Mouse (Mus musculus): ENCODE data around the gene Apoe. TPM values are rescaled to one million over a fixed set of nuclear protein-coding genes. Genes with fewer than 3 reads are reported as not detected.
"Not testable (repeated sequence)": the region's sequence is repeated elsewhere in the genome, so short reads cannot be mapped to it uniquely, and the experiment has no call there.

Apoe gene
- polyA plus RNA-seq, 1 experiment = 12.1 TPM

DNA sequence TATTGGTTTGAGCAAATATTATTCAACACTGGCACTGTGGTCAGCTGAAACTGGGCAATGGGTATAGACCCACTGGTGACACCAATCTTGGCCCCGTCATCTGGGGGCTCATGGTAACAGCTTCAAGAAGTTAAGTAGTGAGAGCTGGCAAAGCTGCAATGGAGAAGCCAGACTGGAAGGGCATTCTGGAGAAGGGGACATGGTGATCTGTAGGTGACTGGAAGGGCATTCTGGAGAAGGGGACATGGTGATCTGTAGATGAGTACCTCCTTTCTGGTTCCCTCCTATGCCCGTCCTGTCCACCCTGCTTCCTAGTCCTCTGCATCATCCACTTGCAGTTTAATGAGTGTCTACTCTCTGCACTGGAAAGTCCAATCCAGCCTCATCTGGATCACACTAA is 10.4 kb downstream of the Apoe start:
- Histone ChIP-seq H3K9me3 (ENCODE audit: control insufficient read depth, low read length) (no peaks in the 10 kb centered on the region), H3K4me1 (ENCODE audit: control insufficient read depth) (peaks cover 14% of the 10 kb centered on the region), H3K4me3 (replicated peaks) (no peak overlapping the region), H3K27me3 (ENCODE audit: control insufficient read depth) (no peaks in the 10 kb centered on the region), H3K36me3 (ENCODE audit: control insufficient read depth) (no peaks in the 10 kb centered on the region; the same call in 1 of the 2 replicates)
- TF ChIP-seq TAL1 (IDR thresholded peaks at IDR 0.05; ENCODE audit: low read length) (no peak), GATA1 (IDR thresholded peaks at IDR 0.05; ENCODE audit: low read length) (no peak)

DNA sequence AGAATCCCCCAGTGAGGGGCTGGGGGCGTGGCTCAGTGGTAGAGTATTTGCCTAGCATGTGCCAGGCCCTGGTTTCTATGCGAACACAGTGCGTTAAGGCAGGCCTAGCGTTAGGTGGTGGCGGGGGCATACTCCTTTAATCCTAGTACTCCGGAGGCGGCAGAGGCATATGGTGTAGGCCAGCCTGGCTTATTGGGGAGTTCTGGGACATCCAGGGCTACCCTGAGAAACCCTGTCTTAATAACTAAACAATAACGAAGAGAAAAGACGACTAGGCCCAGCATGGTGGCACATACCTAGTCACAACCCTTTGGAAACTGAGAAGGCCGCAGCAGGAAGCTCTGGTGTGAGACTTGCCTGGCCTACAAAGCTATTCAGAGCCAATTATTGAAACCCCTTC is 10.9 kb downstream of the Apoe start:
- H3K9me3 ChIP-seq (ENCODE audit: control insufficient read depth, low read length) = no peaks in the 10 kb centered on the region
- TF ChIP-seq TAL1 (IDR thresholded peaks at IDR 0.05; ENCODE audit: low read length) (no peak), GATA1 (IDR thresholded peaks at IDR 0.05; ENCODE audit: low read length) (no peak)
- no peaks in the 10 kb centered on the region; the same call in 1 of the 2 replicates for H3K36me3 ChIP-seq (ENCODE audit: control insufficient read depth)
- H3K4me3 ChIP-seq (replicated peaks) = no peak overlapping the region
- no peaks in the 10 kb centered on the region for H3K27me3 ChIP-seq (ENCODE audit: control insufficient read depth)
- H3K4me1 ChIP-seq (ENCODE audit: control insufficient read depth) = peaks cover 10% of the 10 kb centered on the region

DNA sequence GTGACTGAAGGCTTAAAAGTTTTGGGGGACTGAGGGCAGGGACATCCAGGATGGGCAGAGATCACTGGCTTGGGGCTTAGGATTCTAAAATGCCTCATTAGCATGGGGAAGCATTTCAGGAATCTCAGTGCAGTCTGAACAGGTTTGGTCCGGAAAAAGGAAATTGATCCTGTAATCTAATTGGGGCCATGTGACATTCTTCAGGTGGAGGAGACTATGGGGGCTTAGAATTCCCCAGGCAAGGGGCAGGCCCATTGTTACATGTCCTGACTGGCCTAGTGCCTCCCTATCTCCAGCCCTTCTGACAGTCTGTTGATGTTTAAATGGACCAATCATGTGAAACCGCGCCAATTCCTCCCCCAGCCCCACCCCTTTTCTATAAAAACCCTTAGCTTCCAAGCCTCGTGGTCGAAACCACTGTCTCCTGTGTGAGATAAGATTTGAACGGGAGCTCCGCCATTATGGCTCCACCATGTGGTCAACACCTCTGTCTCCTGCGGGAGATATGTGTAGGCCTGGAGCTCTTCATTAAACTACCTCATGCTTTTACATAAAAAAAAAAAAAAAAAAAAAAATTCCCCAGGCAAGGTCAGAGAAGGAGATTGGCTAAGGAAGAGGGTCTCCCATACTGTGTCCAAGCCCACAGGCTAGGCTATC is 11.9 kb downstream of the Apoe start:
- H3K27me3 ChIP-seq (ENCODE audit: control insufficient read depth); H3K9me3 ChIP-seq (ENCODE audit: control insufficient read depth, low read length); H3K4me1 ChIP-seq (ENCODE audit: control insufficient read depth); H3K36me3 ChIP-seq (ENCODE audit: control insufficient read depth); H3K4me3 ChIP-seq (replicated peaks): not testable (repeated sequence)

DNA sequence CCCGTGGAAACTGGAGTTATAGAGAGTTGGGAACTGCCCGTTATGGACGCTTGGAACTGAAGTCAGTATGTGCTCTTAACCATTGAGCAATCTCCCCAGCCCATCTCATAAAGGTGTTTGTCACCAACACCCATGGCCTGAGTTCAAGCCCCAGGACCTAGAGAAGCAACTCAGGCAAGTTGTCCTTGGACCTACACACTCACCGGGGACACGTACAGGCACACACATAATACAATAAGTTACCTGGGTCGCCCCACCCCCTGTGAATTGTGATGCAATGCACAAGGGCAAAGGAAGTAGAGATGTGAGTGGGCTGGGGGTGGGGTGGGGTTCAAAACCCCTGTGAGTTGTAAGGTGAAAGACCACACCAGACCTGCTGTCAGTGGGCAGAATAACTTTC is 12.5 kb downstream of the Apoe start:
- H3K27me3 ChIP-seq (ENCODE audit: control insufficient read depth) = no peaks in the 10 kb centered on the region
- no peaks in the 10 kb centered on the region; the same call in 1 of the 2 replicates for H3K36me3 ChIP-seq (ENCODE audit: control insufficient read depth)
- H3K4me3 ChIP-seq (replicated peaks) = no peak overlapping the region
- peaks cover 7% of the 10 kb centered on the region; the same call in 1 of the 2 replicates for H3K4me1 ChIP-seq (ENCODE audit: control insufficient read depth)
- TF ChIP-seq TAL1 (IDR thresholded peaks at IDR 0.05; ENCODE audit: low read length) (no peak), GATA1 (IDR thresholded peaks at IDR 0.05; ENCODE audit: low read length) (no peak)
- H3K9me3 ChIP-seq (ENCODE audit: control insufficient read depth, low read length) = no peaks in the 10 kb centered on the region

DNA sequence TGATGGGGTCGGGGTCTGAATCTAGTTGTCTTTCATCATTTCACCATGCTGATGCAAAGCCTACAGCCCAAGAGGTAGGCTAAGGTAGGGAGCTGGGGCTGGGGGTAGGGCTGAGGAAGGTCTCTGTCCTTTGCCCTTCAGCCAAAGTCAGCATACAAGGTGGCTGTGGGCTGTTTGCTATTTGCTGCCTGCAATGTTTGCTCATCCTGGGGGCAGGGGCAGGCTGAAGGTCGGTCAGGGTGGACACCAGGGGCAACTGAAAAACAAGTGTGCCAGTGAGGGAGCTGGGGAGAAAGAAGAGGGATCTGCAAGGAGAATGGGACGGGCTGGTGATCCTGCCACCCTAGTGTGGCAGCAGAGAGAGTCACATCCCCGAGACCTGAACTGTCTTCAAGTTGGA is 13.6 kb downstream of the Apoe start:
- Histone ChIP-seq H3K27me3 (ENCODE audit: control insufficient read depth) (no peaks in the 10 kb centered on the region), H3K9me3 (ENCODE audit: control insufficient read depth, low read length) (no peaks in the 10 kb centered on the region), H3K4me3 (replicated peaks) (no peak overlapping the region), H3K36me3 (ENCODE audit: control insufficient read depth) (no peaks in the 10 kb centered on the region; the same call in 1 of the 2 replicates), H3K4me1 (ENCODE audit: control insufficient read depth) (peaks cover 10% of the 10 kb centered on the region; the same call in 1 of the 2 replicates)
- no peak for TF ChIP-seq TAL1 (IDR thresholded peaks at IDR 0.05; ENCODE audit: low read length)
- no peak for TF ChIP-seq GATA1 (IDR thresholded peaks at IDR 0.05; ENCODE audit: low read length)

DNA sequence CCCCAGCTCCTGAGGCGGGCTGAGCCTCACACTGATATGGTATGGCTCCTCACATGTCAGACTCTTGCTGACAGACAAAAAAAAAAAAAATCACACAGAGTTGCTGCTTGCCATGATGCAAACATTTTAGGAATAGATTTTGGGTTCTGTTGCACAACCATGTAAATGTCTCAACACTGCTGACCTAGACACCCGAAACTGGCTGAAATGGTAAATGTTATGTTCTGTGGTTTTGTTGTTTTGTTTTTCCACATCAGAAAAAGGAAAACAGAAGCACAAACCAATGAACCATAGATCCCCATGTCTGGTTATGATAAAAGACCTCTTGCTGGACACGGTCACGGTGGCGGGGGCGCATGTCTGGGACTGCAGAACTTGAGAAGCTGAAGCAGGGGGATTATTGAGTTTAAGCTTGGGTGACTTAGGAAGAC is 15.2 kb downstream of the Apoe start:
- no peak for TF ChIP-seq GATA1 (IDR thresholded peaks at IDR 0.05; ENCODE audit: low read length)
- TF ChIP-seq TAL1 (IDR thresholded peaks at IDR 0.05; ENCODE audit: low read length) = no peak
- Histone ChIP-seq H3K4me3 (replicated peaks) (no peak overlapping the region), H3K4me1 (ENCODE audit: control insufficient read depth) (peaks cover 10% of the 10 kb centered on the region; the same call in 1 of the 2 replicates), H3K9me3 (ENCODE audit: control insufficient read depth, low read length) (no peaks in the 10 kb centered on the region), H3K36me3 (ENCODE audit: control insufficient read depth) (no peaks in the 10 kb centered on the region), H3K27me3 (ENCODE audit: control insufficient read depth) (no peaks in the 10 kb centered on the region)

DNA sequence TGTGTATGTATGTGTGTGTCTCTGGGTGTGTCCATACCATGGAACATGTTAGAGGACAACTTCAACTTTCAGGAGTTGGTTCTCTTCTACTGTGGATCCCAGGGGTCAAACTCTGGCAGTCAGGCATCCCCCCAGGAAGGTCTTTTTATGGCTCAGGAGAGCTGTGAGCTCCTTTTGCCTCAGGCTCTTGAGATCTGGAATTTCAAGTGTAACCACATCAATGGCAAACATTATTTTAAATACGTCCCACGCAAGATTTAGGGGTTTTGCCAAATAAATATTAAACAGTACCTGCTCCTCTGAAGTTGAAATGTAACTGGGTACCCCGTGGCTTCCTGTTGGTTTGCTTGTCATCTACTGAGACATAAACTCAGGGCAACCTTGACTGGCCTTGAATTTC is 16.0 kb downstream of the Apoe start:
- H3K36me3 ChIP-seq (ENCODE audit: control insufficient read depth) = no peaks in the 10 kb centered on the region
- H3K9me3 ChIP-seq (ENCODE audit: control insufficient read depth, low read length) = no peaks in the 10 kb centered on the region
- no peak overlapping the region for H3K4me3 ChIP-seq (replicated peaks)
- no peak for TF ChIP-seq GATA1 (IDR thresholded peaks at IDR 0.05; ENCODE audit: low read length)
- no peak for TF ChIP-seq TAL1 (IDR thresholded peaks at IDR 0.05; ENCODE audit: low read length)
- H3K27me3 ChIP-seq (ENCODE audit: control insufficient read depth) = no peaks in the 10 kb centered on the region
- peaks cover 10% of the 10 kb centered on the region; the same call in 1 of the 2 replicates for H3K4me1 ChIP-seq (ENCODE audit: control insufficient read depth)

DNA sequence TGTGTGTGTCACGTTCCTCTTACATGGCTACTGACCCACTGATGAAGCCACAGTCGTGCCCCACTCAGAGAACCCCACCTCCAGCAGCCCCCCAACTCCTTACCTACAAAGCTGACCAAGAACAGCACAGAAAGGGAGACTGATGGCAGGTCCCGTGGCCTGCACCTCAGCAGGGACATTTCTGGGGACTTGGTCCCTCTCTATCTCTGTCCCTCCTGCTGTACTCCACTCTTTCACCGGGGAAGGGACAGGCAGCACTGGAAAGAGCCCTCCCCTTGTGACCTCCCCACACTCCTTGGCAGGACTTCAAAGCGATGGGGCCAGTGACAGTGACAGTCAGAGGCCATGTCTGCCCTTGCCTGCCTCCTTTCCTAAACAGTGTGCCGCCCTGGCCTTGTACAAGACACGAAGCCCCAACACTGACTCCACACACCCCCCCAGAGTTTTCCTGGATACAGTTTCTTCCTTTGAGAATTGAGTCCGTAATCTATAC is 17.7 kb downstream of the Apoe start, which contains the start of the genes Gm44805 and Apoc4:
Gene Gm44805, minus strand, starts transcription at position 222 of the 493 bp plus-strand sequence.
Gene Apoc4, minus strand, starts transcription at position 278 of the 493 bp plus-strand sequence.
- Histone ChIP-seq H3K27me3 (ENCODE audit: control insufficient read depth) (no peaks in the 10 kb centered on the region), H3K36me3 (ENCODE audit: control insufficient read depth) (no peaks in the 10 kb centered on the region; the same call in 1 of the 2 replicates)
- TF ChIP-seq GATA1 (IDR thresholded peaks at IDR 0.05; ENCODE audit: low read length) = no peak
- TF ChIP-seq TAL1 (IDR thresholded peaks at IDR 0.05; ENCODE audit: low read length) = no peak

DNA sequence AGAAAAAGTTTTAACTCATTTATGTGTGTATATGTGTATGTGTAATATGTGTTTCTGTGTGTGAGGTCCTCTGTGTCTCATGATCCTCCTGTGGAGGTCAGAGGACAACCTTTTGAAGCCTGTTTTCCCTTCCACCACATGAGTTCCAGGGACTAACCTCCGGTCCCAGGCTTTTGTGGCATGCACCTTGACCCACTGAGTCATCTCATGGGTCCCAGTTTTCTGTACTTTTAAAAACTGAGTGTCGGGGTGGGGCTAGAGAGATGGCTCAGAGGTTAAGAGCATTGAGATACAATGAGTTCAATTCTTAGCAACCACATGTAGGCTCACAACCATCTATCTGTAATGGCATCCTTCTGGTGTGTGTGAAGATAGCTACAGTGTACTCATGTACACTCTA is 18.3 kb downstream of the Apoe start:
- H3K4me1 ChIP-seq (ENCODE audit: control insufficient read depth) = peaks cover 5% of the 10 kb centered on the region; the same call in 1 of the 2 replicates
- TF ChIP-seq TAL1 (IDR thresholded peaks at IDR 0.05; ENCODE audit: low read length) (no peak), GATA1 (IDR thresholded peaks at IDR 0.05; ENCODE audit: low read length) (no peak)
- no peaks in the 10 kb centered on the region; the same call in 1 of the 2 replicates for H3K36me3 ChIP-seq (ENCODE audit: control insufficient read depth)
- H3K4me3 ChIP-seq (replicated peaks) = no peak overlapping the region
- no peaks in the 10 kb centered on the region for H3K27me3 ChIP-seq (ENCODE audit: control insufficient read depth)
- no peaks in the 10 kb centered on the region for H3K9me3 ChIP-seq (ENCODE audit: control insufficient read depth, low read length)

More for the DNA sequence above, 17.7 kb downstream of the Apoe start, which contains the start of the genes Gm44805 and Apoc4:
- Histone ChIP-seq H3K9me3 (ENCODE audit: control insufficient read depth, low read length) (no peaks in the 10 kb centered on the region), H3K4me1 (ENCODE audit: control insufficient read depth) (peaks cover 5% of the 10 kb centered on the region; the same call in 1 of the 2 replicates), H3K4me3 (replicated peaks) (peak within 1 kb of the TSS; percentile 3)

All from erythroblast, embryonic 14.5 days (primary cell).